Mouse (Mus musculus): Measurements from ENCODE around the gene Ccdc83.
A peak's percentile ranks its signal among the peaks of the same experiment; 100 is the strongest.

DNA sequence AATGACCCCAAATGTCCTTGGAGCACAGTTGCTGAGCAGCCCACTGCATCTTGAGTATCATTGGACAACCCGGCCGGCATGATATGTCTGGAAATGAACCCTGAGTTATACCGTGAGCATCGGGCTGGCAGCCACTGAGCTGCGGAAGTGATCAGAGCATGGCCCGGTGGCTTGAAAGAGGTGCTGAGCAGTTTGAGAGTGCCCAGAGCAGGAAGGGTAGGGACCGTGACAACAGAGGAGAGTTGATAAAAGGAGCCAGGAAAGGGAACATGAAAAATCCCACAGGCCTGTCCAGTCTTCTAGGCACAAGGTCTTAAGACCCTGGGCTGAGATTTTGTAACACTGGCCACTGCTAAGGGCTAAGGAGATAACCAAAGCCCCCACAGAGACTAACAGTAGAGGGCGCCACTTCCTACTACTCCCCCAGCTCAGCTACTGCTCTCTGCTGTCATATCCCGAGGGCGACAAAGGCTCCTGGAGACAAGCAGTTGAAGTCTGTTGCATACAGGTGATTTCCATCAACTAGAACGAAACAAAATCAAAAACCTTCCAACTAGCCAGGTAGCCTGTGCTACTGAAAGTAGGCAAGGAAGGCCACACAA is 14.8 kb upstream of the Ccdc83 start:
- no peak for TF ChIP-seq POLR2A (IDR thresholded peaks at IDR 0.05; ENCODE audit: low read depth, low read length)
- TF ChIP-seq CTCF (IDR thresholded peaks at IDR 0.05; ENCODE audit: extremely low read depth, insufficient read depth, insufficient read length, insufficient replicate concordance), result peak; percentile 46; the same call in 1 of the 2 replicates

All from spleen, adult 2 months (tissue).